Mouse (Mus musculus) right cerebral cortex, postnatal 25 days (tissue): Measurements from ENCODE around the gene Zbtb20.

ENCODE experiments used
- DNase-seq: peaks from one replicate; pipeline ENCODE4 v3.0.0; 2022

Gene Zbtb20

GRCm38 (mm10) chr16:43500132-43500853, 624.6 kb downstream of the Zbtb20 start:
- DNase-seq = no peak

- DNase-seq = no peak
These were observed 625.6 kb downstream of the Zbtb20 start for GRCm38 (mm10) chr16:43501284-43501683.

GRCm38 (mm10) chr16:43502339-43503009, 626.8 kb downstream of the Zbtb20 start:
- DNase-seq = no peak

GRCm38 (mm10) chr16:43503010-43503635, 627.4 kb downstream of the Zbtb20 start:
- DNase-seq = no peak

GRCm38 (mm10) chr16:43503636-43504010, 627.9 kb downstream of the Zbtb20 start:
- DNase-seq = no peak

GRCm38 (mm10) chr16:43504151-43504550, 628.5 kb downstream of the Zbtb20 start:
- no peak for DNase-seq

GRCm38 (mm10) chr16:43504556-43504955, 628.9 kb downstream of the Zbtb20 start:
- no peak for DNase-seq

GRCm38 (mm10) chr16:43505314-43505950, 629.8 kb downstream of the Zbtb20 start:
- DNase-seq = no peak

- DNase-seq = no peak
These were observed 630.6 kb downstream of the Zbtb20 start for GRCm38 (mm10) chr16:43506189-43506751.

GRCm38 (mm10) chr16:43506771-43507405, 631.2 kb downstream of the Zbtb20 start:
- DNase-seq = no peak

GRCm38 (mm10) chr16:43508166-43508998, 632.7 kb downstream of the Zbtb20 start:
- DNase-seq = no peak

- no peak for DNase-seq
These were observed 634.8 kb downstream of the Zbtb20 start for GRCm38 (mm10) chr16:43510516-43510915.

GRCm38 (mm10) chr16:43511531-43511930, 635.9 kb downstream of the Zbtb20 start:
- no peak for DNase-seq

- DNase-seq = no peak
These were observed 638.3 kb downstream of the Zbtb20 start for GRCm38 (mm10) chr16:43513933-43514332.

GRCm38 (mm10) chr16:43515538-43515937, 639.9 kb downstream of the Zbtb20 start:
- no peak for DNase-seq

GRCm38 (mm10) chr16:43520274-43520673, 644.6 kb downstream of the Zbtb20 start:
- DNase-seq = no peak

GRCm38 (mm10) chr16:43522482-43522881, 646.8 kb downstream of the Zbtb20 start:
- DNase-seq = no peak

GRCm38 (mm10) chr16:43524179-43524578, 648.5 kb downstream of the Zbtb20 start:
- no peak for DNase-seq

- DNase-seq = no peak
These were observed 649.9 kb downstream of the Zbtb20 start for GRCm38 (mm10) chr16:43525624-43526023.

GRCm38 (mm10) chr16:43528300-43528699, 652.6 kb downstream of the Zbtb20 start:
- no peak for DNase-seq

GRCm38 (mm10) chr16:43531328-43531727, 655.6 kb downstream of the Zbtb20 start:
- DNase-seq = no peak

GRCm38 (mm10) chr16:43534103-43534502, 658.4 kb downstream of the Zbtb20 start:
- DNase-seq = no peak
